Mouse (Mus musculus): ENCODE results near the gene Slc20a1.

DNA sequence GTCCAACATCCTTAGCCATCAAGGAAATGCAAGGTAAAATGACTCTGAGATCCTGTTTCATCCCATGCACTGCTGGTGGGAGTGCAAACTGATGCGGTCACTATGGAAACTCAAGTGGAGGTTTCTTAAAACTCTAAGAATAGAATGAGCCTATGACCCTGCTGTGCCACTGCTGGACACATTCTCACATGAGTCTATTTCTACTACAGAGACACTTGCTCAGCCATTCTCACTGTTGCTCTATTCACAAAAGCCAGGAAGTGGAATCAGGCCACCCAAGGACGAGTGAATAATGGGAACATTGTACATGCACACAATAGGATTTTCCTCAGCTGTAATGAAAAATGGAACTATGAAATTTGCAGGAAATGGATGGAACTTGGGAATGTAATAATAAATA, 49.7 kb upstream of the Slc20a1 start:
- TF ChIP-seq CTCF (IDR thresholded peaks at IDR 0.05) (no peak), EP300 (IDR thresholded peaks at IDR 0.05) (no peak)
